In the genomic region with DNA sequence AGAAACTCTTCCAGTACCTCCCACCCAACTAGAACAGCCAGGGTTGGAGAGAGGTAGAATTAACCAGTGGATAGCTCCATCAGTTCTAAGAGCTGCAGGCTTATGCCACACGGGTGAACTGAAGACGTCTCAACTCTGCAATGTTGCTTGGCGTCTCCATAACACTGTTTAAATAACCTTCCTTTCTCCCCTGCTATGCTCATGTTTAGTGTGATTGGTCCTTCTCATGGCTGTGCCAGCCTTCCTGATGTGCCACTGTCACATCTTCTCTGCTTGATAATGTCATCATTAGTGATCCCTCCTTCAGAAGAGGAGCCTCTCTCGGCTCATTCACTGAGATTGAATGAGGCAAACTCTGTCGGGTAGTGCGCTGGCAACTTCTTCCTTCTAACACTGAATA, we compare ENCODE assay signal across 12 mouse cellular contexts.
DNase-seq lines count a peak whose midpoint lies in the region.
"Had no signal": no experiment of that assay in that cellular context is flagged by ENCODE, and none has a peak within 500 bp of the region (broad histone marks: within the 10 kb centered on the region; RNA-seq: fewer than 3 reads in every experiment).

No protein-coding gene starts in this region.

- intact Hi-C loops in left cerebral cortex, postnatal 4 days (cut with DNase I): no loop called here

- peak; percentile 26 to 46 for DNase-seq in cerebellum, postnatal 14 days
- DNase-seq in cerebellum, adult 18-20 months: no peak
- peak; percentile 25 for DNase-seq in left cerebral cortex, postnatal 4 days
- DNase-seq in left cerebral cortex, adult 8-10 months (ENCODE audit: low spot score in 2 of 2): no peak
- DNase-seq: adrenal gland, adult 2 months; adrenal gland, postnatal 10 days; adrenal gland, postnatal 25 days; cerebellum, adult 11 months; cerebellum, adult 2 months; cerebellum, adult 9-10 months; cerebellum, postnatal 25 days; embryo, embryonic 11 days had no signal

Comparison
In these comparisons a context has a peak if more than half of its experiments do, and no peak if none do; other contexts are left out.
1. DNase-seq: peak in cerebellum, postnatal 14 days (2 of 2) and left cerebral cortex, postnatal 4 days (single experiment); none in cerebellum, adult 18-20 months (0 of 2) and left cerebral cortex, adult 8-10 months (0 of 2).